Mouse (Mus musculus): ENCODE measurements around the gene Ang5. TPM values are rescaled to one million over a fixed set of nuclear protein-coding genes. Genes with fewer than 3 reads are reported as not detected.
"Not testable (repeated sequence)": the region's sequence is repeated elsewhere in the genome, so short reads cannot be mapped to it uniquely, and the experiment has no call there.

Gene Ang5
- not detected in 2 replicates for polyA plus RNA-seq (2012; rRNA removed)

- DNase-seq (ENCODE audit: low read depth, low spot score), result not testable (repeated sequence)
- WGBS, result no CpG with 5 or more reads among the region's 2 CpGs
These were observed at the start of gene Ang5 for GRCm38 (mm10) chr14:43956769-43957168. Gene Ang5, plus strand, starts transcription at chr14:43957069.

- DNase-seq (ENCODE audit: low read depth, low spot score), result not testable (repeated sequence)
These were observed 38.7 kb upstream of the Ang5 start for GRCm38 (mm10) chr14:43918214-43918613.

GRCm38 (mm10) chr14:43923459-43923858, 33.4 kb upstream of the Ang5 start, which contains the start of gene Ear10:
Gene Ear10, minus strand, starts transcription at chr14:43923559.
- WGBS, result 80% methylated on average over 3 of the region's 3 CpGs
- not testable (repeated sequence) for DNase-seq (ENCODE audit: low read depth, low spot score)

GRCm38 (mm10) chr14:43924688-43925403, 32.0 kb upstream of the Ang5 start, which contains the start of gene Gm8113:
Gene Gm8113, plus strand, starts transcription at chr14:43925390.
- WGBS, result 8% methylated on average over 10 of the region's 10 CpGs
- DNase-seq (ENCODE audit: low read depth, low spot score), result peak; percentile 13

- DNase-seq (ENCODE audit: low read depth, low spot score), result peak; percentile 25
- WGBS, result 5% methylated on average over 21 of the region's 21 CpGs
These were observed 31.4 kb upstream of the Ang5 start for GRCm38 (mm10) chr14:43925404-43925950.

- 18% methylated on average over 8 of the region's 8 CpGs for WGBS
These were observed 23.9 kb upstream of the Ang5 start for GRCm38 (mm10) chr14:43932991-43933390.

GRCm38 (mm10) chr14:43933399-43933798, 23.5 kb upstream of the Ang5 start:
- WGBS, result 37% methylated on average over 5 of the region's 5 CpGs
- not testable (repeated sequence) for DNase-seq (ENCODE audit: low read depth, low spot score)

More at GRCm38 (mm10) chr14:43932991-43933390, 23.9 kb upstream of the Ang5 start:
- not testable (repeated sequence) for DNase-seq (ENCODE audit: low read depth, low spot score)

GRCm38 (mm10) chr14:43953382-43953781, 3.5 kb upstream of the Ang5 start:
- WGBS, result 32% methylated on average over 2 of the region's 2 CpGs
- not testable (repeated sequence) for DNase-seq (ENCODE audit: low read depth, low spot score)

- WGBS, result no CpG with 5 or more reads among the region's 1 CpGs
- not testable (repeated sequence) for DNase-seq (ENCODE audit: low read depth, low spot score)
These were observed 1.8 kb upstream of the Ang5 start for GRCm38 (mm10) chr14:43955074-43955473.

- DNase-seq (ENCODE audit: low read depth, low spot score), result no peak
- 68% methylated on average over 4 of the region's 4 CpGs for WGBS
These were observed 26.6 kb downstream of the Ang5 start for GRCm38 (mm10) chr14:43983454-43983853.

GRCm38 (mm10) chr14:43983897-43984296, 27.0 kb downstream of the Ang5 start:
- 3% methylated on average over 4 of the region's 4 CpGs for whole genome bisulfite sequencing
- DNase-seq (ENCODE audit: low read depth, low spot score), result peak; percentile 1

GRCm38 (mm10) chr14:43986147-43986546, 29.3 kb downstream of the Ang5 start:
- no peak for DNase-seq (ENCODE audit: low read depth, low spot score)
- WGBS, result 85% methylated on average over 2 of the region's 2 CpGs

- DNase-seq (ENCODE audit: low read depth, low spot score), result not testable (repeated sequence)
- 11% methylated on average over 5 of the region's 5 CpGs for WGBS
These were observed 30.5 kb downstream of the Ang5 start for GRCm38 (mm10) chr14:43987404-43987803.

GRCm38 (mm10) chr14:43998455-43999000, 41.7 kb downstream of the Ang5 start:
- 63% methylated on average over 2 of the region's 2 CpGs for WGBS

GRCm38 (mm10) chr14:44001600-44001999, 44.7 kb downstream of the Ang5 start:
- DNase-seq (ENCODE audit: low read depth, low spot score), result no peak
- WGBS, result 86% methylated on average over 3 of the region's 3 CpGs

More at GRCm38 (mm10) chr14:43998455-43999000, 41.7 kb downstream of the Ang5 start:
- DNase-seq (ENCODE audit: low read depth, low spot score), result not testable (repeated sequence)

- no peak for DNase-seq (ENCODE audit: low read depth, low spot score)
- WGBS, result 62% methylated on average over 1 of the region's 1 CpGs
These were observed 45.3 kb downstream of the Ang5 start, which contains the start of gene Ang6 for GRCm38 (mm10) chr14:44002169-44002568. Gene Ang6, minus strand, starts transcription at chr14:44002269.

GRCm38 (mm10) chr14:44008021-44008420, 51.2 kb downstream of the Ang5 start:
- not testable (repeated sequence) for DNase-seq (ENCODE audit: low read depth, low spot score)
- no CpG with 5 or more reads among the region's 1 CpGs for WGBS

- WGBS, result 34% methylated on average over 2 of the region's 2 CpGs
- DNase-seq (ENCODE audit: low read depth, low spot score), result not testable (repeated sequence)
These were observed 52.8 kb downstream of the Ang5 start for GRCm38 (mm10) chr14:44009686-44010085.

Measured in large intestine, adult 2 months (tissue).